Mouse (Mus musculus): Measurements from ENCODE around the gene Srp54a. TPM values are rescaled to one million over a fixed set of nuclear protein-coding genes. Genes with fewer than 3 reads are reported as not detected.
"Not testable (repeated sequence)": the region's sequence is repeated elsewhere in the genome, so short reads cannot be mapped to it uniquely, and the experiment has no call there.

Srp54a gene
- 10 to 100 TPM; 84.9 to 98.9 (median 94.6) TPM for total RNA-seq (2022)

- DNase-seq (ENCODE audit: low spot score in 2 of 2): peak; percentile 93 to 95
Observed at GRCm38 (mm10) chr12:55079726-55080600, at the start of gene Srp54a, which contains the start of gene 2700097O09Rik. Gene Srp54a, plus strand, starts transcription at chr12:55080262. Gene 2700097O09Rik, minus strand, starts transcription at chr12:55080110.

- no peak for DNase-seq (ENCODE audit: low spot score in 2 of 2)
Observed at GRCm38 (mm10) chr12:55041011-55041410, 39.1 kb upstream of the Srp54a start.

GRCm38 (mm10) chr12:55049731-55050353 lies 30.2 kb upstream of the Srp54a start:
- no peak for DNase-seq (ENCODE audit: low spot score in 2 of 2)

- no peak for DNase-seq (ENCODE audit: low spot score in 2 of 2)
Observed at GRCm38 (mm10) chr12:55051210-55052173, 28.6 kb upstream of the Srp54a start.

GRCm38 (mm10) chr12:55053267-55053666 lies 26.8 kb upstream of the Srp54a start:
- DNase-seq (ENCODE audit: low spot score in 2 of 2): no peak

GRCm38 (mm10) chr12:55054551-55055241 lies 25.4 kb upstream of the Srp54a start:
- no peak for DNase-seq (ENCODE audit: low spot score in 2 of 2)

GRCm38 (mm10) chr12:55056703-55057102 lies 23.4 kb upstream of the Srp54a start:
- DNase-seq (ENCODE audit: low spot score in 2 of 2): no peak

GRCm38 (mm10) chr12:55058865-55059615 lies 21.0 kb upstream of the Srp54a start:
- DNase-seq (ENCODE audit: low spot score in 2 of 2): no peak

GRCm38 (mm10) chr12:55059812-55060211 lies 20.2 kb upstream of the Srp54a start:
- DNase-seq (ENCODE audit: low spot score in 2 of 2): no peak

- DNase-seq (ENCODE audit: low spot score in 2 of 2): no peak
Observed at GRCm38 (mm10) chr12:55060212-55060898, 19.7 kb upstream of the Srp54a start.

- DNase-seq (ENCODE audit: low spot score in 2 of 2): no peak
Observed at GRCm38 (mm10) chr12:55061006-55061405, 19.1 kb upstream of the Srp54a start.

- no peak for DNase-seq (ENCODE audit: low spot score in 2 of 2)
Observed at GRCm38 (mm10) chr12:55062141-55062540, 17.9 kb upstream of the Srp54a start.

GRCm38 (mm10) chr12:55072495-55072894 lies 7.6 kb upstream of the Srp54a start:
- no peak for DNase-seq (ENCODE audit: low spot score in 2 of 2)

GRCm38 (mm10) chr12:55073686-55074085 lies 6.4 kb upstream of the Srp54a start:
- DNase-seq (ENCODE audit: low spot score in 2 of 2): no peak

- no peak for DNase-seq (ENCODE audit: low spot score in 2 of 2)
Observed at GRCm38 (mm10) chr12:55075296-55075695, 4.8 kb upstream of the Srp54a start.

- DNase-seq (ENCODE audit: low spot score in 2 of 2): not testable (repeated sequence)
Observed at GRCm38 (mm10) chr12:55078706-55079105, 1.4 kb upstream of the Srp54a start.

GRCm38 (mm10) chr12:55080601-55080942 lies 510 bp downstream of the Srp54a start:
- not testable (repeated sequence) for DNase-seq (ENCODE audit: low spot score in 2 of 2)

- not testable (repeated sequence) for DNase-seq (ENCODE audit: low spot score in 2 of 2)
Observed at GRCm38 (mm10) chr12:55092127-55092526, 12.1 kb downstream of the Srp54a start.

- DNase-seq (ENCODE audit: low spot score in 2 of 2): not testable (repeated sequence)
Observed at GRCm38 (mm10) chr12:55112616-55113015, 32.6 kb downstream of the Srp54a start.

Data from layer of hippocampus, adult 8-10 months (tissue).